Mouse (Mus musculus) embryonic facial prominence, embryonic 11.5 days (tissue): Measurements from ENCODE around the gene Tnrc6b. TPM values are rescaled to one million over a fixed set of nuclear protein-coding genes. Genes with fewer than 3 reads are reported as not detected.
"Not testable (repeated sequence)": the region's sequence is repeated elsewhere in the genome, so short reads cannot be mapped to it uniquely, and the experiment has no call there.

Source experiments
- ATAC-seq: fragments of 200-750 bp; cut with Nextera tagmentation; replicated peaks from 2 replicates; pipeline ENCODE4 v1.8.0; 2017; ENCODE audit warnings: low read depth; ENCODE audit not compliant: insufficient number of reproducible peaks, low FRiP score, low TSS enrichment
- DNase-seq: peaks from one replicate; pipeline ENCODE4 v3.0.0-alpha.2; 2015; ENCODE audit warnings: low spot score
- H3K27ac ChIP-seq: fragments of 300-500 bp; sonication (generic); replicated peaks from 2 replicates; pipeline ENCODE4 v1.5.1; 2014; ENCODE audit warnings: mild to moderate bottlenecking, low read depth, low read length, control low read depth
- H3K27me3 ChIP-seq: fragments of 300-500 bp; sonication (generic); 2 replicates; pipeline ENCODE4 v1.6.1; 2014; ENCODE audit warnings: mild to moderate bottlenecking, low read length, moderate library complexity, mixed read lengths; ENCODE audit not compliant: control insufficient read depth, insufficient read depth
- H3K36me3 ChIP-seq: fragments of 300-500 bp; sonication (generic); replicated peaks from 2 replicates; pipeline ENCODE4 v1.6.1; 2014; ENCODE audit warnings: low read depth, mild to moderate bottlenecking, low read length, moderate library complexity, mixed read lengths; ENCODE audit not compliant: control insufficient read depth, insufficient read depth
- H3K4me1 ChIP-seq: fragments of 300-500 bp; sonication (generic); 2 replicates; pipeline ENCODE4 v1.6.1; 2014; ENCODE audit warnings: low read length, mixed read lengths; ENCODE audit not compliant: control insufficient read depth, insufficient read depth
- H3K4me2 ChIP-seq: fragments of 300-500 bp; sonication (generic); 2 replicates; pipeline ENCODE4 v1.6.1; 2014; ENCODE audit warnings: low read depth, mild to moderate bottlenecking, control low read depth, low read length, moderate library complexity
- H3K4me3 ChIP-seq: fragments of 300-500 bp; sonication (generic); 2 replicates; pipeline ENCODE4 v1.5.1; 2014; ENCODE audit warnings: low read depth, low read length, control low read depth
- H3K9ac ChIP-seq: fragments of 300-500 bp; sonication (generic); replicated peaks from 2 replicates; pipeline ENCODE4 v1.6.1; 2014; ENCODE audit warnings: mild to moderate bottlenecking, control low read depth, low read length
- H3K9me3 ChIP-seq: fragments of 300-500 bp; sonication (generic); replicated peaks from 2 replicates; pipeline ENCODE4 v1.6.1; 2016; ENCODE audit warnings: mild to moderate bottlenecking, low read length, inconsistent platforms, mixed read lengths; ENCODE audit not compliant: control insufficient read depth
- WGBS: fragments of 180-500 bp; shearing (Covaris S2); extraction: QIAGEN DNeasy Blood & Tissue Kit; methylation state at CpG from one replicate; pipeline ENCODE4 v1.1.7; 2014; 5-methylcytosine and 5-hydroxymethylcytosine counted together
- polyA plus RNA-seq: library from polyadenylated mRNA; unstranded; fragments of >200 nt; fragmentation: Nextera tagmentation; extraction: Ambion mirVana; gene quantifications from 2 replicates; pipeline ENCODE4 v1.2.1, GENCODE M21; 2014

Tnrc6b gene
- polyA plus RNA-seq, 1 experiment from 2014 or later: 11.5 TPM

DNA sequence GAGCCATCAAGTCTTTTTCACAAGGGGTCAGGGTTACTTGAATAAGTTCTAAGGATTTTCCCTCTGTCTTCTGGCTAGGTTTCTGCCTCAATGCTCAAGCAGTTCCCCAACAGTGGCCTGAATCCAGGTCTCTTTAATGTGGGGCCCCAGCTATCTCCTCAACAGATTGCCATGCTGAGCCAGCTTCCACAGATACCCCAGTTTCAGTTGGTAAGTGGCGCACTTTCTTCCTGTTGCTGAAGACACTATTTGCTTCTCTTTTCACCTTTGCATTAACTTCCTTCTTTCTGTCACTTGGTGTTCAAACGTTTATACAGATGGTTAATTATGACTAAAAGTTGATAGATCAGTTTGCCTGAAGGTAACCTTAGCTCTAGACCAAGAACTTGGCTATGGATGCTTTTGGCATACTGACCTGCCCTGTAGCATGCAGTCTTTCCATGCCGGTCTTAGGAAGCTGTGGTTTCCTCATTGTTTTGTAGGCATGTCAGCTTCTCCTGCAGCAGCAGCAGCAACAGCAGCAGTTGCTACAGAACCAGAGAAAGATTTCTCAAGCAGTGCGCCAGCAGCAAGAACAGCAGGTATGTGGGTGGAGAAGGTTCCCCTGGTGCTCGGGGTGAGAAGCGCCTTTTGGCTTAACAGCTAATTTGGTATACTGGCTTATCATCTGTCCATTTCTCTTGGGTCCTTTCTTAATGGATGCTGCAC lies 190.8 kb downstream of the Tnrc6b start:
- Histone ChIP-seq H3K36me3 (peaks cover 8% of the 10 kb centered on the region), H3K27ac (no peak overlapping the region), H3K27me3 (no peaks in the 10 kb centered on the region), H3K4me2 (no peak overlapping the region), H3K4me3 (no peak overlapping the region), H3K9me3 (no peaks in the 10 kb centered on the region), H3K4me1 (no peaks in the 10 kb centered on the region), H3K9ac (no peak overlapping the region)
- WGBS: 92% methylated on average over 6 of the region's 6 CpGs
- ATAC-seq: no peak
- no peak for DNase-seq

DNA sequence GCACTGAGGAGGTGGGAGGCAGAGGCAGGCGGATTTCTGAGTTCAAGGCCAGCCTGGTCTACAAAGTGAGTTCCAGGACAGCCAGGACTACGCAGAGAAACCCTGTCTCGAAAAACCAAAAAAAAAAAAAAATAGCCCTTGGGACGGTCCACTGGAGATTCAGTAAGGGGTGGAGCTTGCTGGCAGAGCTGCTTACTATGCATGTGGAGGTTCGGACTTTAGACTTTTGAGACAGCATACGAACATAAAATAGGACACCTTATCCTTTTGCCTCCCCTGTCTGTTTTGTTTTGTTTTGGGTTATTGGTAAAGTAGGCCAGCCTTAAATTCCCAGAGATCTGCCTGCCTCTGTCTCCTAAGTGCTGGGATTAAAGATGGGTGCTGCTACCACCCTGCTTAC lies 193.7 kb downstream of the Tnrc6b start:
- H3K9me3 ChIP-seq, H3K36me3 ChIP-seq, H3K27me3 ChIP-seq, H3K4me3 ChIP-seq, H3K4me2 ChIP-seq, DNase-seq, H3K9ac ChIP-seq, H3K4me1 ChIP-seq, H3K27ac ChIP-seq, ATAC-seq: not testable (repeated sequence)
- 93% methylated on average over 6 of the region's 6 CpGs for WGBS

DNA sequence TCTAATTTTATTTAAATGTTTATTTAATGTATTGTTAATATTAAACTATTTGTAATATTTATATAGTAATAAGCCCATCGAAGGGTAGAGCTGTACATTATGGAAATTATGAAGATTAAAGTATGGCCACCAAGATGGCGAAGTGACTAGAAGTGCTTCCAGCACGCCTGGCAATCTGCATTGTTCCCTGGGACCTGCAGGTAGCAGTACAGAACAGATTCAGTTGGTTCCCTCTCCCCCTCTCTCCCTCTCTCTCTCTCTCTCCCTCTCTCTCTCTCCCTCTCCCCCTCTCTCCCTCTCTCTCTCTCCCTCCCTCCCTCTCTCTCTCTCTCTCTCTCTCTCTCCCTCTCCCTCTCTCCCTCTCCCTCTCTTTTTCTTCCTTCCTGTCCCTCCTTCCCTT lies 199.1 kb downstream of the Tnrc6b start:
- Histone ChIP-seq H3K27me3 (no peaks in the 10 kb centered on the region), H3K36me3 (peaks cover 6% of the 10 kb centered on the region), H3K4me2 (no peak overlapping the region), H3K4me3 (no peak overlapping the region), H3K9ac (no peak overlapping the region), H3K27ac (no peak overlapping the region), H3K4me1 (no peaks in the 10 kb centered on the region), H3K9me3 (no peaks in the 10 kb centered on the region)
- ATAC-seq (no peak), DNase-seq (no peak)
- WGBS: 88% methylated on average over 3 of the region's 3 CpGs

DNA sequence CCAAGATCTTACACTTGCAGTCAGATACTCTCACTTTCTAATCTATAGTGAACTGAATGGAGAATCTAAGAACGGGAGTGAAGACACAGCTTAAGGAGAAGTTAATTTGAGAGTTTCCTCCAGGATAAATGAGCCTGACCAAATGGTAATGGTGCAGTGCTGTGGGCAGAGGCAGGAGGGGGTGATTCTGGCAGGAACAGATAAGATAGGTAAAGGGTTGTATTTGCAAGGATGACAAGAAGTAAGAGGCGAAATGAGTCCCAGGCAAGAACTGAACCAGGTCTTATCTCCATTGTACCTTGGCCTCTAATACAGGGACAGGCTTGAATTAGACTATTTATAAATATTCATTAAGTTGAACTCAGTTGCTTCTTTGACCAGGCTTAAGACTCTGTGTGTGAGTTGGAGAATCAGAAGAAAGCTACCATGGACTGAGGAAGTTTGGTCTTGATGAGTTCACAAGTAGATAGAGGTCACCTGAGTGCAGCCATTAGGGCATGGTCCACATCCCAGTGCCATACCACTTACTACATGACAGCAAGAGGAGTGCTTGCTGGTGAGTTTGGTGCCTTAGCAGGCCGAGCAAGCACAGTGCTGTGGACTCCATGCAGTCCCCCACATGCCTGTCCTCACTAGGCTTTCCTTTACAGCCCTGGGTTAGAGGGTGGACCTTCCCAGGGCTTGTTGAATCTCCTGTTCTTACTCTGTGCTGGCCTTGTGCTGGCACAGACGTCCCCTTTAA lies 199.8 kb downstream of the Tnrc6b start:
- no peak for ATAC-seq
- WGBS: 87% methylated on average over 4 of the region's 4 CpGs
- H3K36me3 ChIP-seq: peaks cover 6% of the 10 kb centered on the region

DNA sequence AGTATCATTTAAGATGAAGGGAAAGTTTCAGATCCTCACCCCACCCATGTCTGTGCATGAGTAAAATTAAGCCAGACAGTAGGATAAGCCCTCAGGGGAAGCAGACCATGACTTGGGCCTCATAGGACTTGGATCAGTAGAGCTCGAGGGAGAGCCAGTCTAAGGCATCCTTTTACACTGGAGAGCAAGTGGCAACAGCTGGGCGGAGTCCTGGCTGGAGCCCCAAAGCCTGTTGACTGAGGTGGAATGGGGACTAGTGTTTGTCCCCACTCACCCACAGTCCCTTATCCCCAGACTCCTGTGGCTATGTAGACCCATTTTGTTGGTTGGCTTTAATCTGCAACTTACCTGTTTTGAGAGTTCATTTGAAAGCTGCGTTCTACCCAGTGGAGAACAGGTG lies 201.1 kb downstream of the Tnrc6b start:
- Histone ChIP-seq H3K27me3 (no peaks in the 10 kb centered on the region), H3K4me3 (no peak overlapping the region), H3K4me1 (no peaks in the 10 kb centered on the region), H3K27ac (no peak overlapping the region), H3K9ac (no peak overlapping the region), H3K36me3 (peaks cover 6% of the 10 kb centered on the region), H3K4me2 (no peak overlapping the region), H3K9me3 (no peaks in the 10 kb centered on the region)
- DNase-seq (no peak), ATAC-seq (no peak)
- 88% methylated on average over 3 of the region's 3 CpGs for WGBS

More for the DNA sequence above, 199.8 kb downstream of the Tnrc6b start:
- Histone ChIP-seq H3K9ac (no peak overlapping the region), H3K27ac (no peak overlapping the region), H3K4me3 (no peak overlapping the region), H3K4me2 (no peak overlapping the region), H3K4me1 (no peaks in the 10 kb centered on the region), H3K27me3 (no peaks in the 10 kb centered on the region), H3K9me3 (no peaks in the 10 kb centered on the region)
- no peak for DNase-seq

DNA sequence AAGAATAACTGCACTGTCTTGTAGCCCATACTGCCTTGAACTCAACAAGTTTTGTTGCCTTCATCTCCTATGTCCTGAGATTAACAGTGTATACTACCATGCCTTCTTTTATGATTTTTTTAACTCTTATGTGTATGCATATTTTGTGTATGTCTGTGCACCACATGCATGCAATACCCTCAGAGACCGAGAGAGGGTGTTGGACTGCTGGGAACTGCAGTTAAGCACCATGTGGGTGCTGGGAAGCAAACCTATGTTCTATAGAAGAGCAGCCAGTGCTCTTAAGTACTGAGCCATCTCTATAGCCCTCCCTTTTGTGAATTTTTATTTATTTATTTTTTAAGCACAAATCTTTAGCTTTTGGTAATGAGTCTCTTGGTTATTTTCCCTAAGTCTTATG lies 202.7 kb downstream of the Tnrc6b start:
- Histone ChIP-seq H3K9ac (no peak overlapping the region), H3K4me3 (no peak overlapping the region), H3K9me3 (no peaks in the 10 kb centered on the region), H3K27me3 (no peaks in the 10 kb centered on the region), H3K36me3 (peaks cover 10% of the 10 kb centered on the region), H3K4me1 (no peaks in the 10 kb centered on the region), H3K4me2 (no peak overlapping the region), H3K27ac (no peak overlapping the region)
- 98% methylated on average over 1 of the region's 1 CpGs for WGBS
- ATAC-seq (no peak), DNase-seq (no peak)

DNA sequence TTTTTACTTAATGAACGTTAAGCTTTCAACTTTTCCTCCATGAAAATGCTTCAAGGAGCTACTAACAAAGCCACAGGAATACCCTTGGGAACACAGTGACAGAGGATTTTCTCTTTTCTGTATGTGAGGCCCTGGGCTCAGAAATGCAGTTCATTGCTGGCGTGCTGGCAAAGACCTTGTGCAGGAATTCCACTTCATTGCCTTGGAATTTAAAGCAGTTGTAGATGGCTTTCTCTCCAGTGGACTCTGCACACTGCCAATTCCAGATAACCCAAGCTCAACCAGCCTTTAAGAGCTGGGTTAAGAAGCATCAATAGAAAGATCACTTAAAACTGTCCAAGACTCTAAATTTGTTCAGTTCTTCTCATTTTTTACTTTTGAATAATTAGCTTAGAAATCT lies 204.7 kb downstream of the Tnrc6b start:
- peaks cover 11% of the 10 kb centered on the region for H3K36me3 ChIP-seq
- 81% methylated on average over 2 of the region's 2 CpGs for WGBS
- H3K27ac ChIP-seq: no peak overlapping the region
- no peaks in the 10 kb centered on the region for H3K4me1 ChIP-seq
- H3K27me3 ChIP-seq: no peaks in the 10 kb centered on the region
- ATAC-seq: no peak
- DNase-seq: no peak
- no peak overlapping the region for H3K4me3 ChIP-seq
- no peak overlapping the region for H3K4me2 ChIP-seq
- H3K9me3 ChIP-seq: no peaks in the 10 kb centered on the region
- H3K9ac ChIP-seq: no peak overlapping the region

DNA sequence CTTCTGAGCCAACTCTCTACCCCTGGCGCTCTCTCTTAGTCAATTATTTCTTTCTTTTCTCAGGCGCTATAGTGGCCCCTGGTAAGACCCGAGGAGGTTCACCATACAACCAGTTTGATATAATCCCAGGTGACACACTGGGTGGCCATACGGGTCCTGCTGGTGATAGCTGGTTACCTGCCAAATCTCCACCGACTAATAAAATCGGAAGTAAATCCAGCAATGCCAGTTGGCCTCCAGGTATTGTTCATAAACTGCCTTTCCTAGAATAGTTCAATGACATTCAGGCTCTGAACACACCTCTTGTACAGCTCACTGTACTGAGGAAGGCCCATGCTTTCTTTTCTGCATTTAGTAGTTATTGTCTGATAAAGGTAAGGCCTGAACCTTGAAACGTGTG lies 205.5 kb downstream of the Tnrc6b start:
- H3K36me3 ChIP-seq: peaks cover 11% of the 10 kb centered on the region
- WGBS: 94% methylated on average over 7 of the region's 7 CpGs
- ATAC-seq: no peak

More for the DNA sequence above, 205.5 kb downstream of the Tnrc6b start:
- DNase-seq: no peak
- Histone ChIP-seq H3K27me3 (no peaks in the 10 kb centered on the region), H3K4me1 (no peaks in the 10 kb centered on the region), H3K9me3 (no peaks in the 10 kb centered on the region), H3K9ac (no peak overlapping the region), H3K4me2 (no peak overlapping the region), H3K4me3 (no peak overlapping the region), H3K27ac (no peak overlapping the region)
